Mouse (Mus musculus): ENCODE results near the gene Thap4. TPM values are rescaled to one million over a fixed set of nuclear protein-coding genes. Genes with fewer than 3 reads are reported as not detected.

The Thap4 gene
- total and polyA plus RNA-seq, 3 experiments: 35.8 to 52.4 (median 50.2) TPM

- Histone ChIP-seq H3K79me2 (replicated peaks; ENCODE audit: control insufficient read depth, extremely low read depth, insufficient read depth, poor library complexity, severe bottlenecking) (peaks cover 26% of the 10 kb centered on the region), H3K27ac (ENCODE audit: insufficient read depth, low read depth) (no peak within 1 kb of the TSS), H3K9ac (ENCODE audit: insufficient read depth, low read depth) (no peak within 1 kb of the TSS), H3K9me3 (replicated peaks; ENCODE audit: low read length) (no peaks in the 10 kb centered on the region), H3K4me3 (replicated peaks in 1 of 3; ENCODE audit: low read depth in 2 of 3, low read length in 2 of 3, poor library complexity in 1 of 3) (no peak within 1 kb of the TSS), H3K4me2 (ENCODE audit: insufficient read depth, low read depth, poor library complexity, severe bottlenecking) (no peak within 1 kb of the TSS), H3K27me3 (replicated peaks) (no peaks in the 10 kb centered on the region), H3K4me1 (ENCODE audit: control insufficient read depth in 1 of 2, insufficient read depth in 2 of 2) (peaks cover 5 to 36% of the 10 kb centered on the region in 2 experiments; a peak in 3 of 4 replicates), H3K36me3 (replicated peaks in 1 of 2; ENCODE audit: control insufficient read depth in 1 of 2, insufficient read depth in 1 of 2, low read length in 1 of 2) (peaks cover 21 to 38% of the 10 kb centered on the region in 2 experiments)
- dilution Hi-C loops (cut with MboI; ENCODE audit: extremely low pct_ligation_motif_present, extremely low pct_unique_long_range_greater_than_20kb, low sequenced_read_pairs): no loop called here
- in situ Hi-C loops (cut with MboI; ENCODE audit: low pct_ligation_motif_present, low pct_unique_long_range_greater_than_20kb, low sequenced_read_pairs): no loop called here
- DNase-seq (ENCODE audit: extremely low read depth): no peak
- TF ChIP-seq RAD21 (IDR thresholded peaks at IDR 0.05; ENCODE audit: low read depth, low read length) (no peak), MYC (IDR thresholded peaks at IDR 0.05; ENCODE audit: low read depth, low read length) (no peak), NRF1 (IDR thresholded peaks at IDR 0.05; ENCODE audit: low read depth, low read length) (no peak), MXI1 (IDR thresholded peaks at IDR 0.05; ENCODE audit: low read depth, low read length) (no peak), MAZ (IDR thresholded peaks at IDR 0.05; ENCODE audit: low read depth, low read length) (no peak), E2F4 (IDR thresholded peaks at IDR 0.05; ENCODE audit: insufficient replicate concordance, low read depth, low read length) (no peak), IRF4 (IDR thresholded peaks at IDR 0.05; ENCODE audit: low read depth, low read length) (no peak), ELF1 (IDR thresholded peaks at IDR 0.05; ENCODE audit: low read depth, low read length) (no peak), ETS1 (conservative IDR thresholded peaks at IDR 0.05; ENCODE audit: low read depth, low read length) (no peak)
Observed at GRCm38 (mm10) chr1:93751290-93751689, 3.4 kb downstream of the Thap4 start, which contains the start of gene Atg4b. Atg4b (plus strand) TSS chr1:93751500.

DNA sequence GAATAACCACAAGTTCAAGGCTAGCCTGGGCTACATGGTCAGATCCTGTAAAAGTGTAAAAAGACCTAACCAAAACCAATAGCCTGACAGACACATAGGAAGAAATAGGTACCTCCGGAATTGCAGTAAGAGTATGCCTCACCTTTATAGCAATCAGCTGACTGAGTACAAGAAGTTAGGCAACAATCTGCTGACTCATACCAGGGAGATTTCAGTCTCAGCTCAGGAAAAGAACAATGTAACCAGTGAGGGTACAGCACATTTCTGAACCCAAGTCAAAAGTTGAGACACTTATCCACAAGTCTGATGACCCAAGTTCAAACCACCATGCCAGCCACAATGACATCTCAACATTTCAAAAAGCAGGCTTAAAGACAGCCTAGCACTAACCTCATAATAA, 6.1 kb downstream of the Thap4 start:
- TF ChIP-seq ZC3H11A (IDR thresholded peaks at IDR 0.05; ENCODE audit: low read depth, low read length) (no peak), POLR2A (IDR thresholded peaks at IDR 0.05; ENCODE audit: low read depth, low read length) (no peak), IRF4 (IDR thresholded peaks at IDR 0.05; ENCODE audit: low read depth, low read length) (no peak), UBTF (IDR thresholded peaks at IDR 0.05; ENCODE audit: low read depth, low read length) (no peak), CHD2 (IDR thresholded peaks at IDR 0.05; ENCODE audit: low read length) (no peak), JUND (conservative IDR thresholded peaks at IDR 0.05; ENCODE audit: low read depth, low read length) (no peak), BHLHE40 (IDR thresholded peaks at IDR 0.05; ENCODE audit: low read depth, low read length) (no peak), ZMIZ1 (IDR thresholded peaks at IDR 0.05; ENCODE audit: low read depth, low read length) (no peak), E2F4 (IDR thresholded peaks at IDR 0.05; ENCODE audit: insufficient replicate concordance, low read depth, low read length) (no peak), HCFC1 (IDR thresholded peaks at IDR 0.05; ENCODE audit: low read depth, low read length) (no peak), MYC (IDR thresholded peaks at IDR 0.05; ENCODE audit: low read depth, low read length) (no peak)
- no peak for DNase-seq (ENCODE audit: extremely low read depth)
- no peak overlapping the region for H3K27ac ChIP-seq (ENCODE audit: insufficient read depth, low read depth)
- peaks cover 5 to 30% of the 10 kb centered on the region in 2 experiments; a peak in 3 of 4 replicates for H3K4me1 ChIP-seq (ENCODE audit: control insufficient read depth in 1 of 2, insufficient read depth in 2 of 2)
- in situ Hi-C loops (cut with MboI; ENCODE audit: low pct_ligation_motif_present, low pct_unique_long_range_greater_than_20kb, low sequenced_read_pairs): no loop called here
- dilution Hi-C loops (cut with MboI; ENCODE audit: extremely low pct_ligation_motif_present, extremely low pct_unique_long_range_greater_than_20kb, low sequenced_read_pairs): no loop called here
- no peak overlapping the region for H3K4me3 ChIP-seq (replicated peaks in 1 of 3; ENCODE audit: low read depth in 2 of 3, low read length in 2 of 3, poor library complexity in 1 of 3)
- H3K9me3 ChIP-seq (replicated peaks; ENCODE audit: low read length): no peaks in the 10 kb centered on the region
- no peak overlapping the region for H3K4me2 ChIP-seq (ENCODE audit: insufficient read depth, low read depth, poor library complexity, severe bottlenecking)
- peaks cover 21 to 55% of the 10 kb centered on the region in 2 experiments for H3K36me3 ChIP-seq (replicated peaks in 1 of 2; ENCODE audit: control insufficient read depth in 1 of 2, insufficient read depth in 1 of 2, low read length in 1 of 2)
- no peak overlapping the region for H3K9ac ChIP-seq (ENCODE audit: insufficient read depth, low read depth)
- no peaks in the 10 kb centered on the region for H3K27me3 ChIP-seq (replicated peaks)
- H3K79me2 ChIP-seq (replicated peaks; ENCODE audit: control insufficient read depth, extremely low read depth, insufficient read depth, poor library complexity, severe bottlenecking): peaks cover 13% of the 10 kb centered on the region
